Mouse (Mus musculus) MEL (cell line): ENCODE measurements around the gene Ryr3.

Experiments used
- CTCF ChIP-seq, 3 experiments: IDR thresholded peaks in 2 of 3; conservative IDR thresholded peaks in 1 of 3; 2 replicates each; pipeline ENCODE4 v1.5.1; 2011 to 2012; ENCODE audit warnings: low read length in 3 of 3, low read depth in 2 of 3, mild to moderate bottlenecking in 2 of 3, improper control_type of control experiment in 1 of 3, inconsistent platforms in 1 of 3, mixed read lengths in 1 of 3, moderate library complexity in 1 of 3; ENCODE audit not compliant: control insufficient read depth in 1 of 3, insufficient read depth in 1 of 3, poor library complexity in 1 of 3, severe bottlenecking in 1 of 3
- EP300 ChIP-seq, 2 experiments: IDR thresholded peaks; 2 replicates each; pipeline ENCODE4 v1.6.1; 2011; ENCODE audit warnings: improper control_type of control experiment in 2 of 2, low read length in 2 of 2, low read depth in 1 of 2, mild to moderate bottlenecking in 1 of 2
- GATA1 ChIP-seq: IDR thresholded peaks from 2 replicates; pipeline ENCODE4 v1.6.1; 2011; ENCODE audit warnings: low read depth, low read length, improper control_type of control experiment
- MXI1 ChIP-seq: IDR thresholded peaks from 2 replicates; pipeline ENCODE4 v1.6.1; 2011; ENCODE audit warnings: mild to moderate bottlenecking, low read depth, low read length, improper control_type of control experiment
- POLR2A ChIP-seq, 2 experiments: IDR thresholded peaks; 2 replicates each; pipeline ENCODE4 v1.6.1; 2011 to 2012; ENCODE audit warnings: low read length in 2 of 2, mild to moderate bottlenecking in 2 of 2, control low read depth in 1 of 2, improper control_type of control experiment in 1 of 2, low read depth in 1 of 2, moderate library complexity in 1 of 2; ENCODE audit not compliant: control insufficient read depth in 1 of 2, insufficient read depth in 1 of 2, poor library complexity in 1 of 2
- USF1 ChIP-seq: IDR thresholded peaks from 2 replicates; pipeline ENCODE4 v1.6.1; 2014; ENCODE audit warnings: low read depth, mild to moderate bottlenecking, inconsistent platforms, low read length, improper control_type of control experiment, moderate library complexity
- ZMIZ1 ChIP-seq: IDR thresholded peaks from 2 replicates; pipeline ENCODE4 v1.6.1; 2012; ENCODE audit warnings: low read depth, mild to moderate bottlenecking, inconsistent platforms, low read length, improper control_type of control experiment, moderate library complexity

DNA sequence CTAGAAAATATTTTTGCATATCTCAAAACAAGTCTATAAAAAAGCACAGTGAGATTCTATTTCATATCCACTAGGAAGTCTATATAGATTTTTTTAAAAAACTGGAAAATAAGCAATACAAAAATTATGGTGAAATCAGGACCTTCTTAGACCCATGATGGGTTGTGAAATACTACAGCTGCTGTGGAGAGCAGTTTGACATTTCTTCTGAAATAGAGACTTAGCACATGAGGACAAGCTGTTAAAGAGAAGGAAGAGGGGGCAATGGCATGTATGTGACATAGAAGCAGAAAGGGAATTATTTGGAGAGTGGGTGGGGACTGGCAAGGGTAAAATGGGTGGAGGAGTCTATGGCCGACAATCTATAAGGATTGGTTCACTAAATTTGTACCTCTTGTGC lies 124.1 kb downstream of the Ryr3 start:
- TF ChIP-seq CTCF (IDR thresholded peaks at IDR 0.05 in 2 of 3, conservative IDR thresholded peaks at IDR 0.05 in 1 of 3; ENCODE audit: control insufficient read depth in 1 of 3, insufficient read depth in 1 of 3, low read depth in 2 of 3, low read length in 3 of 3, poor library complexity in 1 of 3, severe bottlenecking in 1 of 3) (no peak), POLR2A (IDR thresholded peaks at IDR 0.05; ENCODE audit: control insufficient read depth in 1 of 2, insufficient read depth in 1 of 2, low read depth in 1 of 2, low read length in 2 of 2, poor library complexity in 1 of 2) (no peak), EP300 (IDR thresholded peaks at IDR 0.05; ENCODE audit: low read depth in 1 of 2, low read length in 2 of 2) (no peak), ZMIZ1 (no peak), MXI1 (no peak), USF1 (no peak), GATA1 (no peak)
